Mouse (Mus musculus) CD4-positive, CD25-positive, alpha-beta regulatory T cell, adult 4 months (primary cell): ENCODE measurements at regions not wholly inside any gene's neighbourhood (a gene's known extent, or its start where the extent isn't known, plus 50 kb on each side); places are given as distances from the start of the nearest gene placed in this dataset.

Experiments
- ATAC-seq: one replicate; pipeline ENCODE4 v1.8.0; 2017

DNA sequence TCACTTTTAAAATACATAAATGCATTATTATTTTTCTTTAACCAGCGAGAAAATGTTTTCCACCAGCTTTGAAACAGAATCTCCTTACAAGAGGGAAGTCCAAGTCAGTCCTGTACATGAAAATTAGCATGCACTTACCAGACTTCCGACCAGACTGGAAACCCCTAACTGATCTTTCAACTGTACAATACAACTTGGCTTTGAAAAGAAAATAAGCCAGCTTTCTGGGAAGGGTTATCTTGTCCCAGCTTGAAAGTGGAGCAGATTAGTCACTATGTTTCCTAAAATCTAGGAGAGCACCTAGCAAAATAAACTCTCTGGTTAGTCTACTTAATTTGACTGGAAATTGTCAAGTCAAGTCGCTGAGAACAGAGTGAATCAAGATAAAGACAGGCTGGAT is 1110.1 kb downstream of the Gsdmc2 start:
- ATAC-seq = peak; percentile 27

DNA sequence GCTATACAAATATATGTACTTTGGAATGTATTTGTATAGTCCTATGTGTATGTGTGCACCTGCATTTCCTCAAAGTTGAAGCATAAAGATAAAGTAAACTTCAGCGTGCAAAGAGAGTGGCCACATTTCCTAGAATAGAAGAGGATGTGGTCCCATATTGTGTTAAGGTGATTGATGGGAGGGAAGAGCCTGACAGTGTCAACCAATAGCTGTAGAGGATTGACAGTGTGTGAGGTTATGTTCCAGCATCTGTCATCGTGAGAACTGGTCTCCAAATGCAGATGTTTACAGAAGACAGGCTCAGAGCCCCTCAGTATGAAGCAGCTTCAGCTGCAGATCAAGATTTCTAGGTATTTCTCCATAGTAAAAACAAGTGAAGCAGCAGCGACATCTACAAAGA is 1114.5 kb downstream of the Gsdmc2 start:
- ATAC-seq = peak; percentile 78

DNA sequence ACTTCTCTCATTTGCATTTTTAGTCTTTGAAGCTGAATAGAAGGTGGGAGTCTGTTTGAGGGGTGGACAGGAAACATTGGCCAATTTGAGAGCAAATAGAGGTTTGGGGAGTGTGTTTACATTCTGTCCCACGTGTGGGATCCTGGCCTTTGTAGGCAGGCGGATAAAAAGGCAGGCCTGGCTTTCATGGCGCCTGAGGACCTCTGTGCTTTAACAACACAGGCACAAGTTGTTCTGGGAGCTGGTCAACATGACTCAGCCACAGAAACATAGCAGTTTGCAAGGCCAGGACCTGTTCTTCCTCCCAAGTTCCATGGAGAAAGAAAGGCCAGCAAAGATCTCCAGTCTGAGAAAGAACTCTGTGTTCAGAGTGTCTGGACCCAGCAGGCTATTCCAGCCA is 1130.7 kb downstream of the Gsdmc2 start:
- no peak for ATAC-seq

DNA sequence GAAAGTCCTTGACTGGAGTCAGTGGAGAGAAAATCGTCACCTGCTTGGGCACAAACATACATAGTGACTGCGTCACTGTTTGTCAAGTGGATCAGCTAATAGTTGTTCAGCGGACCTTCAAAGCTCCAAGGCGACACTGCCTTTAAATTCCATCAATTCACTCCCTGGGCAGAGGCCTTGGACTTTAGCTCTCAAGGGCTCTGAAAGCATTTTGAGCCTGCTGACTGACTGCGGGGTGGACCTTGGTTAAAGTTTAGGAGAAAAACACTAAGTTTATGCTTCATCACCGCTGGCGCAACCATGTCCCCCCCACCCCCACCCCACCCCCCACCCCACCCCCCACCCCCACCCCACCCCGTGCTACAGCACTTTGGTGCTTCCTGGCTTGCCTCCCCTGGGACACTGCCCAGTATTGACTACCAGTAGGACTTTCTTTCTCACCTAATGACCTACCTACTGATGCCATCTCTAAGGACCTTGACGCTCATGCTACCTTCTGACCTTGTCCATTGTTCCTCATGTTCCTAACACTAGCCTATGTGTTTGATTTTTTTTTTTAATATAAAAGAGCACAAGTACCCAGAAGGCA is 1132.3 kb downstream of the Gsdmc2 start:
- no peak for ATAC-seq

DNA sequence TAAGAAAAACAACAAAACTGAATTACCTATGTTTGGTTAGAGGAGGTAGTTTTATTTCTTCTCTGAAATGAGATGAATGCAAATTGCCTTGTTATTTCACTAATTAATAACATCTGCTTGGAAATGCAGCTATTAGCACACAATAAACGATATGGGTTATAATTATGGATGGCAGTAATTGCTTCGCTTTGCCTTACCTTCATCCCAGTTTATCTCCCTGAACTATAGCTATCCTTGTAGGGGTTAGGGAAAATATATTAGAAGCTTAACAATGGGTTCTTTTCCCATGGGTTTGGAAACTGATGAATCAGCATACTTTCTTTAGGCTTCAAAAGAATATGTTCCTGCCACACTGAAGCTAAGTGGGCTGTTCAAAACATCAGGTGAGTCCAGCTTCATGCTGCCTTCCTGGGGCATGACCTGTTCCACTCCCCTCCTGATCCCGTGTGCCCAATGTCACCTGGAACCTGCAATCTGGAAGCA is 1132.9 kb downstream of the Gsdmc2 start:
- no peak for ATAC-seq

DNA sequence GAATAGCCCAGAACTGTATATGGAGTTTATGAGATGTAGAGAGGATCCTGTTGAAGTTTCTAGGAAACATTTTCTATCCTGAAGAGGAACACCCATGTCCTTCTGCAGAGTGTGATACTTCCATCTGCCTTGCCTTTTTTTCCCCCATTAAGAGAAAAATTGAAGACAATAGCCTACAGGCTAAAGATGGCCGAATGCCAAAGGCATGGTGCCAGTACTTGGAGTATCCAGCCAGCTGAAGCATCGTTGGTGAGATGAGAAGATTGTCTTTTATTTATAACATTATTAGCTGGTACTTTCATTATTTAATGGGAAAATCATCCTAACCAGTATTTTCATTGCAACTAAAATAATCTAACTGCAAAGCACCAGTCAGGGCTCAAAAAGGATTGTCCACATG is 1135.4 kb downstream of the Gsdmc2 start:
- no peak for ATAC-seq

DNA sequence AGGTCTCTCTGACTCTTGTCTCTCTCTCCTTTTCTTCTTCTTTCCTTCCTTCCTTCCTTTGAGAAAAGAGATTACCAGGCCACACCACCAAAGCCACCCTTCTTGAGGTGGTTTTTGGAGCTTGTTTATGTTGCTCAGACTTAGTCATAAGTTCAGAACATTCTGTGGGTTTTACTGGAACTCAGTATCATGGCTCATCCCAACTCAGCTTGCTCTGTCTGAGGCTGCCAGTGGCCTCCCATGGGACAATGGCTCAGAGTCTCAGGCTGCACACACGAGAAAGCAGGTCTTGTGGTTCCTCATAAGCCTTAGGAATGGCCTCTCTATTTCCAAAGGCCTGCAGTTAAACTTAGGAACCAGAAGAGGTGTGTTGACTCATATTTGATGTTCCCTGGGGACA is 1146.4 kb downstream of the Gsdmc2 start:
- peak; percentile 57 for ATAC-seq

DNA sequence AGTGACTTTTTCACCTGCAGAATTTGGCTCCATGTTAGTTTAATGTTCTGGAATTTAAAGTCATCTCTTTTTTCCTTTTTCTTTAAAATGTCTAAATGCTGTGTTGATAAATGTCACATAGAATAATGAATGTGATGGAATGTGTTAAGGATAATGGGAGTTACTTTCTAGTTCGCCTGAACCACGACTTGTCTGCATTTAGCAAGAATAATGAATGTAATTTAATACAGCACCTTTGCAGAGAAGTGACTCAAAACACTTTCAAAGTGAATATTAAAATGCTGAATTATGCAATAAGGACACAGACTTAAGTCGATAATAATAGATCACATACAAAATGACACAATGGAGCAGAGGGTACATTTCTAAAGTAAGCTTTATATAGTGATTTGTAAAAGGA is 1150.2 kb downstream of the Gsdmc2 start:
- ATAC-seq = no peak

DNA sequence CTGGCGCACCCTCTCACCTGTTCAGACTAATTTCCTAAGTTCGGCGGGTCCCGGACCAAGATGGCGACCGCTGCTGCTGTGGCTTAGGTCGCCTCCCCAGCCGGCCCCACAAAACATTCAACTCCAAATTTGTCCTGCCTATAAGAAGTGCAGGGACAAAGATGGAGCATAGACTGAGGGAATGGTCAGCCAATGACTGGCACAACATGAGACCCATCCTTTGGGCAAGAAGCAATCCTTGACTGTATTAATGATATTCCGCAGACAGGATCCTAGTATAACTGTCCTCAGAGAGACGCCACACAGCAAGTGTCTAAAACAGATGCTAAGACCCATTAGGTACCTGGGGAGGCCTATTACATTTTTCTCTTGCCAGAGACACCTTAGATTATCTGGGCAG is 1151.3 kb downstream of the Gsdmc2 start:
- ATAC-seq = no peak

DNA sequence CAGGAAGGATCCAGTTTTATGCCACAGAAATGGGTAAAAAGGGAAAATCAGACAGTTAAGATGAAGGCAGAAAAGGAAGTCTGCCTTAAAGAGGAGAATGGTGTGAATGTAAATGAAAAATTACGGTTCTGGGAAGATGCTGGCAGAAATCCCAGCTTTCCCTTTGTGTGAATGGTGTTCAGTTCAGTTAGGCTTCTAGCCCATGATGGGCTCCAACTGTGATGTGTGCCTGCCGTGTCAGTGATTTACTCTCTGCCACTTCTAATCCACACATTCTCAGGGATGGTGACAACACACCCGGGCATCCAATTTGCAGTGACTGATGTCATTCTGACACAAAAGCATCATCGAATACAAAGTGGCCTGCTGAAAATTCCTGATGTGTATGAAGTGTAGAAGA is 1171.6 kb downstream of the Gsdmc2 start:
- ATAC-seq = no peak

DNA sequence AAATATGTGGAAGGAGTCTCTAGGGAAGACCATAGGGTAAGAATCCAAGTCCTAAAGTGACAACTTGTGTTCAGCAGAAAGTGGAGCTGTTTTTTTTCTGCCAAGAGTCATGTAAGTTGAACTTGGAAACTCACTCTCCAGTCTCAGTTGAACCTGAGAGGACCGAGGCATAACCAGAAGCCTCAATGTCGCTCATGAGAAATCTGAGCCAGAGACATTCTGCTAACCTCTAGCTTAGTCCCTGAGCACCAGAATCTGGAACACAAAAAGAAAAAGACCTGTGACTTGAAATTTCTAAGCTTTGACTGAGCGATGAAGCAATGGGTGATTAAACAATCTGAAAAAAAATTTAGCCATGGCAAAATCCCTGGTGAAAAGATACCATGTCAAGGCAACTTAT is 1175.0 kb downstream of the Gsdmc2 start:
- ATAC-seq = no peak

DNA sequence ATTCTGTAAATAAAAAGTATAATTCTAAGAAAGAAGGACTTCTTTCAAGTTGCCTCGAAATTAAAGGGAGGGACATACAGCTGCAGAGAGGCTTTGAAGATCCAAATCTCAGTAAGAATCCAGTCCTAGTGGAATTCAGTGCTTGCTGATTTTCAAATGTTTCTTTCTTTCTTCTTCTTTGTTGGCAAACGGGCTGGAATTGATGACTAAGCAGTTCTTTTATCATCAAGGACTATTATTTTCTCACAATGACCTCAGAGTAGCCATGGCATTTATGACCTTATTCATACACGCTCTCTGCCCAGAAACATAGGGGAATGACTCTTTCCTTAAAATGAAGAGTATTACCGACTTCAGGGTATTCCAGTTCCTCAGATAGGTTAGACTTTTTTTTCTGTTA is 1185.9 kb downstream of the Gsdmc2 start:
- ATAC-seq = no peak

DNA sequence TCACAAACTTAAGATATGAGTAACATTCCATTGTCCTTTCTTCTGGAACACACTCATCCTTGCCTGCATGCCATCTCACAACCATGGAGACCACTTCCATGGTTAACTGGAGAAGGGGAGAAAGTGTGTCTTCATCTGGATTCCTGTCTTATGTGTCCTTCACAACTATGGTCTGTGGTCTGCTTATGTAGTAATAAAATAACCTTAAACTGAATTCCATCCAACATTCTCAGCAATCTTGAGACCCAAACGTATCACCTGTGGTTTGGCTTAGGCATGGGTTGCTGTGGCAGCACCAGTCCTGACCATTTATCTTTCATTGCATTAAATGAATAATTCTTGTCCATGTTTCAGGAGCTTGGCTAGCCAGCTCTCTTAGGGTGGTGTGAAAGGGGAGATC is 1186.3 kb downstream of the Gsdmc2 start:
- no peak for ATAC-seq

DNA sequence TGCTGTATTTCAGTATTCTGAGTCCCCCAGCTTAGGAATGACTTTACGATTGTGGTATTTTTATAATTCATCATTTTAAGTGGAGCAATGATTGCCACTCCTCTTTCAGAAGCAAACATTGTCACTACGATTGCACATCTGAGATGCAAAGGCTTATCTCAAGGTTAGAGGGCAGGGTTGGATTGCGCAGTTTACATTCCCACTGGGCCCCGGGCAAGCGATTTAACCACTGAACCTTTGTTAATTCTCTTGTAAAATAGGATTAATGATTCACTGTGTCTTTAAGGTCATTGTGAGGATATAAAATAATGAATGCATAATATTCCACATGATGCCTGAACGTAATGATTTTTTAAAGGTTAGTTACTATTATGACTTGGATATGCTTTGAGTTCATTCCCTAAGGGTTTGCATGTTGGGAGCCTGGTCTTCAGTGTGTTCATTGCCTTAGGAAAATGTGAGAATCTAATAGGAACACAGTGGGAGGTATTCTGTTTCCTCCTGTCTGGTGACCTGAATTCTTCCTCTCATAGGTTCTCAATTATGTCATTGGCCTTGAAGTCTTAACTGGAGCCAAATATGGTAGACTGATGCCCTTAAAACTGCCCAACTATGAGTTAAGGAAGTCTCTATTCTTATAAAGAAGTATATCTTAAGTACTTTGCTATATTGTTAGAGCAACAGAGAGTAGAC is 1198.4 kb downstream of the Gsdmc2 start:
- ATAC-seq = no peak

DNA sequence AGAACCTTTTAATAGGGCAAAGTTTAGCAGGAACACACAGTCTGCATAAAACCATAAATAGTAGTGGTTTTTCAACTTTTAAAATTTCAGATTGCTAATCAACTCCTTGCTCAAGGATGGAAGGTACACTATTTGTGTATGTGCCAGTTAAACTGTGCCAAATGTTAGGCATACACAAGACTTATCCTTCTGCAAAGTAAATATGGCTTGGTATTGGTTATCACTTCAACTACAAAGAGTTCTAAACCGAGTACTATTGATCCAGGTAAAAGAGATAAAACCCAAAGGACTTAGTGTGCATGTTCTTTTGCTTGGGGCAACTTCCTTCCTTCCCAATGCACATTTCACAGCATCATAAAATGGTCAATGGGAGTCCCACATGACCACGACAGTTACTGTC is 1200.2 kb downstream of the Gsdmc2 start:
- no peak for ATAC-seq

DNA sequence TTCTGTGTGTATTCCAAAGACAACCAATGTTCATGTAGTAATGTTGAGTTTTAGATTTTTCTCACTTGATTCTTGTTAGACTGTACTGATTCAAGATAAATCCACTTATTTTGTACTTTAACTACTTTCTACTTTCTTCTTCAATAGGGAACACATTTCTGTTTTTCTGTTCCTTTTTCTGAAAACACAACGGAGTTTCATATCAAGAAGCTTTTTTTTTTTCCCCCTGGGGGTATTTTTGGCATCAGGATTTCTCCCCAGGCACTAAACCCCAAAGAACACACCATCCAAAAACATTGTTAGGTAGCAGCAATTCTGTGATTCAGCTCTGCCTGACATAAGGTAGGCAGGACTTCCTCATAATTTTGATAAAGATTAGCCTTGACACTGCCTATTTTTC is 1200.7 kb downstream of the Gsdmc2 start:
- no peak for ATAC-seq

DNA sequence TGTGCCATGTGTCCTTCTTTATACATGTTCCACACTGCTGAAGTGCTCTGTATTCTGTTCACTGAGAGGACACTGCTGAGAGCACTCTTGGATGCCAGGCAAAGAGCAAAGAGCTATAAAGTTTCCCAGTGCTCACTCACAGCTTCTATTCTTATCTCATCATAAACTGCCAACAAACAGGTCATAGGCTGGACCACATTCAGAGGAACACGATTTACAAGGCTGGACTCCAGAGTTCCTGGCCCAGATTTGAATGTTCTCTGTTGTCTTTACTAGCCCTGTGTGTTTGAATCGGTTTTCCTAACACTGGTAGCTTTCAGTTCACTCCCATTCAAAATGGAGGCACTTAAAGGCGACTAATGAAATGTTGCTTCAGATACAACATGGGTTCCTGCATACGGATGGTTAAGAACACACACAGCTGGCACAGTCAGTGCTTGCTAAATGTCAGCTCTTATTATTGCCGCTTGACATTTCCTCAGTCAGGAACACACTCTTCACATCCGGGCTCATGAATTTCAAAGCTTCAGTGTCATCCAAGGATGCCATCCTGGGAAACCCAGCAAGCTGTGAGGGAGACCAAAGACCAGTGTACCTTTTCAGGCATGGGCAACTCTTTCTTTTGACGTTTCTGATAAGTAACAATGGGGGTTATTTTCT is 1203.8 kb downstream of the Gsdmc2 start:
- ATAC-seq = no peak

DNA sequence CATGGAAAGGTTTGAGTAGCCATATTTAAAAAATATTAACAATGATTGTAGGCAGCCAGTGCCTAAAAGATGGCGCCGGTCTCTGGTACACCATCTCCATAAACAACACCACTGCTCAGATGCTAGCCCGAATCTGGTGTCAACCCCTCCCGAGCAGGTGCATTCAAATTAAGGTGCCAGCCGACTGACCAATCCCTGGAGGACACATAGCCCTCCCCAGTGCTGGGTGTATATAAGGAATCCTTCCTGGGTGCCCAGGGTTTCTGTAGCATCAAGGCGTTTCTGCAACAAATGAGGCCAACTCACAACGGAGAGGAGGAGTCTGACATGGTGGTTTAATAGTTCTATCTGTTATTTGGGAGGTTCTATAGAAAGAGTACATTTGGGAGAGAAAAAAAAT is 1219.6 kb downstream of the Gsdmc2 start:
- no peak for ATAC-seq

DNA sequence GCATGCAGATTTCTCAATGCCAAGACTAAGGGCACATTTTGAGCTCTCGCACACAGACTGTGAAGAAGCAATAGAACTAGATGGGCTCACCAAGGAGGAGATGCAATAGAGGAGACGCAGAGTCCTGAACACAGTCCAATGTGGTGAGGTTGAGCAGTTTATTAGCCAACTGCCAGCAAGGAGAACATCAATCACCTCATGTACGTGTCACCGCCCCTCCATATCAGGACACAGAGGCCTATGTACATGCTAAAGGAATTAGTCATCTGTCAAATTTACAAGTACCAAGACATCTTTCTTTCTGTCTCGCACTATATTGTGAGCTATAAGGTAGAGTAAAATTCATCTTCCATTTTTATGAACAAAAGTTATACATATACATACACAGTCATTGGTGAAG is 1228.9 kb downstream of the Gsdmc2 start:
- ATAC-seq = no peak

DNA sequence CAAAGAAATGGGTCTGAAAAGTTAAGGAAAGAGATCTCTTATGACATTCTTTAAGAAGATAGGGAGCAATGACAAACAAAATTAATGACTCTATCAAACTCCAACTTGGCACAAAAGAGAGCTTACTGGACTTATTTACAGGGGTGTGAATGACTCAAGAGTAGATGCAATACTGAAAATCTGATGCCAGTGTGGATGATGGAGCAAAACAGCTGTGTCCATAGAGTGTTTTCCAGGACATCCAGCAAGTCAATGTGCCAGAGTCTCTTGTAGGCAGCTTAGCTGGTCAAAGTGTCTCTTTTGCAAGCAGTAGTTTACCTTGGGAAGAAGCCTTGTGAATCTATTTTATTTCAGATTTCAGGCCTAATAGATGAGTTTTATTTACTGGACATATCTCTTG is 1248.2 kb downstream of the Gsdmc2 start:
- ATAC-seq = no peak

DNA sequence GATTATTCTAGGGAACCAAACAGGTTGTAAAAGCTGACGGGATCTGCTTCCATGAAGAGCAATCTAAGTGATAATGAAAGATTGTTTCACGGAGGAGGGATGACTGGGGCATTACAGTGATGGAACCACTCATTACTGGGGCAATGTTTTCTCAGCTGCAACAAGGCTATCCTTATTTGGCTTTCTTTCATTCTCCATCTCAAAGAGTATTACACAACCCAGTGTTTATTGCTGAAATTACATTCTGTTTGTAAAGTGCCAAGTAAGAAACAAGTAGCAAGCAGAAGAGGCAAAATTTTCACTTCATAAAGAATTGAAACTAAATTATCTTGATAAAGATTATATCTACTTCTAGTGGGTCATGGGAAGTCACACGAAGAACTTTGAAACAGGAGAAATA is 1256.4 kb downstream of the Gsdmc2 start:
- no peak for ATAC-seq

DNA sequence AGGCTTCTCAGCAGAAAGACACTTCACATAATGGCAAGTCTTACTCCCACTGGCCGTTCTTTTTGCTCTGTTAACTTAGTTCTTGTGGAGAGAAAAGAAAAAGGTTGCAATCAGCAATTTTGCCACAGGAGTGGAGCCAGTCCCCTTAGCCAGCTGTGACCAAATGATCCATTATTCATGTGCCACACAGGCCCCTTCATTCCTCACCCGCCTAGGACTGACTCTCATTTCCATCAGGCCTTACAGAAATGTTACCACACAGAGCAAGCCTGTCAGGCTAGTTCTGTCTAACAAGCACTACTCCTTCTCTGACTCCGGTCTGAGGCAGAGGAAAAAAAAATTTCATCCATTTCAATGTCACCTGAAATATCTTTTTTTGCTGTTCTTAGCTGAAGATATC is 1266.2 kb downstream of the Gsdmc2 start:
- no peak for ATAC-seq

DNA sequence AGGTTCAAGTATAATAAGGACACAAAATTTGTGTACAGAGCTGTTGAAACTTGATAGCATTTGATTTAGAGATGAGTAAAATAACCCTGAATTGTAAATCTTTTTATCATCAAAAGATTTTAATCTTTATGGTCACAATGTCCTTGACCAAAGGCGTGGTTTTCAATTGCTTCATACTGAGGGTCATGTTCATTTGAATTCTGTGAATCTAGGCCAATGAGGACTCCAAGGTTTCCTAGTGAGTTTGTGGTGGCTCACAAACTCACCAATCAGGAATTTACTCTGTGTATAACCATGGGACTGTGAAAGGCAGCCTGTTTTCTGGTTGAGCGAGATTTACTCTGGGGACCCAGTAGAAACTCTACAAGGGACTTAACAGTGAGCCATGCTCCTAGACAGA is 1269.2 kb downstream of the Gsdmc2 start:
- ATAC-seq = no peak

DNA sequence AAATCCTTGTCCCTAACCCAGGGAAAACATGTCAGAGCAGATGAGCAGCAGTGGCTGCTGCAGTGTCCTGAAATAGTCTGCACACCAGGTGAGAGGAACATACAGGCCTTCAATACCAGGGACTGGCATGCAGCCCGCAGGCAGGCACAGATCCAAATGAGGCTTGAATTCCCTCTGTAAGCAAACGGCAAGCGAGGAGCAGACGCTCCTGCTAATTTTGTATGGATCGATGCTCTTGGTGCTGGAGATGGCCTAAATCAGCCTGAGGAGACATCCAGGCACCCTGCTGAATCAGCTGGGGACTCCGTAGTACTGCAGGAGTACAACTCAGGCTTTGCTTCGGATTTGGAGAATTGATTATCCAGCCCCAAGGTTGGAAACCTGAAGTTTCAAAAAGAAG is 1273.2 kb downstream of the Gsdmc2 start:
- ATAC-seq = no peak
